Mouse (Mus musculus) MEL (cell line): ENCODE results near the gene Hcrt.

Experiments used
- BHLHE40 ChIP-seq: IDR thresholded peaks from 2 replicates; pipeline ENCODE4 v1.6.1; 2012; ENCODE audit warnings: low read depth, mild to moderate bottlenecking, inconsistent platforms, low read length, improper control_type of control experiment, borderline replicate concordance
- CHD1 ChIP-seq: IDR thresholded peaks from 2 replicates; pipeline ENCODE4 v1.6.1; 2012; ENCODE audit warnings: low read depth, mild to moderate bottlenecking, inconsistent platforms, low read length, improper control_type of control experiment
- CTCF ChIP-seq, 3 experiments: IDR thresholded peaks in 2 of 3; conservative IDR thresholded peaks in 1 of 3; 2 replicates each; pipeline ENCODE4 v1.5.1; 2011 to 2012; ENCODE audit warnings: low read length in 3 of 3, low read depth in 2 of 3, mild to moderate bottlenecking in 2 of 3, improper control_type of control experiment in 1 of 3, inconsistent platforms in 1 of 3, mixed read lengths in 1 of 3, moderate library complexity in 1 of 3; ENCODE audit not compliant: control insufficient read depth in 1 of 3, insufficient read depth in 1 of 3, poor library complexity in 1 of 3, severe bottlenecking in 1 of 3
- E2F4 ChIP-seq: IDR thresholded peaks from 2 replicates; pipeline ENCODE4 v1.6.1; 2011; ENCODE audit warnings: low read depth, low read length, improper control_type of control experiment, borderline replicate concordance
- EP300 ChIP-seq, 2 experiments: IDR thresholded peaks; 2 replicates each; pipeline ENCODE4 v1.6.1; 2011; ENCODE audit warnings: improper control_type of control experiment in 2 of 2, low read length in 2 of 2, low read depth in 1 of 2, mild to moderate bottlenecking in 1 of 2
- GABPA ChIP-seq: IDR thresholded peaks from 2 replicates; pipeline ENCODE4 v1.6.1; 2012; ENCODE audit warnings: low read depth, mild to moderate bottlenecking, inconsistent platforms, low read length, improper control_type of control experiment, moderate library complexity
- JUND ChIP-seq: IDR thresholded peaks from 2 replicates; pipeline ENCODE4 v1.6.1; 2011; ENCODE audit warnings: low read depth, mild to moderate bottlenecking, improper control_type of control experiment, low read length
- MAZ ChIP-seq: IDR thresholded peaks from 2 replicates; pipeline ENCODE4 v1.6.1; 2012; ENCODE audit warnings: low read depth, mild to moderate bottlenecking, inconsistent platforms, low read length, improper control_type of control experiment
- MYB ChIP-seq: IDR thresholded peaks from 2 replicates; pipeline ENCODE4 v1.6.1; 2011; ENCODE audit warnings: mild to moderate bottlenecking, low read depth, low read length, improper control_type of control experiment
- POLR2A ChIP-seq, 2 experiments: IDR thresholded peaks; 2 replicates each; pipeline ENCODE4 v1.6.1; 2011 to 2012; ENCODE audit warnings: low read length in 2 of 2, mild to moderate bottlenecking in 2 of 2, control low read depth in 1 of 2, improper control_type of control experiment in 1 of 2, low read depth in 1 of 2, moderate library complexity in 1 of 2; ENCODE audit not compliant: control insufficient read depth in 1 of 2, insufficient read depth in 1 of 2, poor library complexity in 1 of 2
- TAL1 ChIP-seq: IDR thresholded peaks from 2 replicates; pipeline ENCODE4 v1.6.1; 2012; ENCODE audit warnings: mild to moderate bottlenecking, inconsistent platforms, low read length, moderate library complexity, mixed read lengths
- UBTF ChIP-seq: IDR thresholded peaks from 2 replicates; pipeline ENCODE4 v1.6.1; 2012; ENCODE audit warnings: low read depth, mild to moderate bottlenecking, inconsistent platforms, low read length, improper control_type of control experiment, moderate library complexity, borderline replicate concordance; ENCODE audit not compliant: insufficient read depth
- ZC3H11A ChIP-seq: IDR thresholded peaks from 2 replicates; pipeline ENCODE4 v1.6.1; 2012; ENCODE audit warnings: low read depth, mild to moderate bottlenecking, inconsistent platforms, low read length, improper control_type of control experiment
- ZKSCAN1 ChIP-seq: IDR thresholded peaks from 2 replicates; pipeline ENCODE4 v1.6.1; 2012; ENCODE audit warnings: low read depth, mild to moderate bottlenecking, inconsistent platforms, low read length, improper control_type of control experiment, moderate library complexity

- no peak for TF ChIP-seq CTCF (IDR thresholded peaks at IDR 0.05 in 2 of 3, conservative IDR thresholded peaks at IDR 0.05 in 1 of 3; ENCODE audit: control insufficient read depth in 1 of 3, insufficient read depth in 1 of 3, low read depth in 2 of 3, low read length in 3 of 3, poor library complexity in 1 of 3, severe bottlenecking in 1 of 3)
- no peak for TF ChIP-seq E2F4
- TF ChIP-seq ZKSCAN1 = no peak
- TF ChIP-seq UBTF = no peak
- TF ChIP-seq BHLHE40 = no peak
- TF ChIP-seq EP300 (IDR thresholded peaks at IDR 0.05; ENCODE audit: low read depth in 1 of 2, low read length in 2 of 2) = no peak
- TF ChIP-seq ZC3H11A = no peak
- no peak for TF ChIP-seq GABPA
- no peak for TF ChIP-seq TAL1
- TF ChIP-seq MAZ = no peak
- TF ChIP-seq MYB = no peak
- no peak for TF ChIP-seq JUND
- no peak for TF ChIP-seq POLR2A (IDR thresholded peaks at IDR 0.05; ENCODE audit: control insufficient read depth in 1 of 2, insufficient read depth in 1 of 2, low read depth in 1 of 2, low read length in 2 of 2, poor library complexity in 1 of 2)
- TF ChIP-seq CHD1 = no peak
These were observed 21.4 kb downstream of the Hcrt start for GRCm38 (mm10) chr11:100741348-100741747.
